Mouse (Mus musculus) hindbrain, embryonic 11.5 days (tissue): Measurements from ENCODE around the gene Slc11a2. TPM values are rescaled to one million over a fixed set of nuclear protein-coding genes. Genes with fewer than 3 reads are reported as not detected.
"Not testable (repeated sequence)": the region's sequence is repeated elsewhere in the genome, so short reads cannot be mapped to it uniquely, and the experiment has no call there.

ENCODE experiments used
- ATAC-seq: fragments of 200-750 bp; cut with Nextera tagmentation; 2 replicates; pipeline ENCODE4 v1.8.0; 2017; ENCODE audit warnings: mild to moderate bottlenecking, moderate TSS enrichment, moderate library complexity; ENCODE audit not compliant: low FRiP score
- DNase-seq: peaks from one replicate; pipeline ENCODE4 v3.0.0-alpha.2; 2015; ENCODE audit warnings: low spot score
- H3K27ac ChIP-seq: fragments of 300-500 bp; sonication (generic); 2 replicates; pipeline ENCODE4 v1.5.1; 2014; ENCODE audit warnings: mild to moderate bottlenecking, low read depth, low read length
- H3K27me3 ChIP-seq: fragments of 300-500 bp; sonication (generic); 2 replicates; pipeline ENCODE4 v1.6.1; 2014; ENCODE audit warnings: mild to moderate bottlenecking, low read length, moderate library complexity, mixed read lengths; ENCODE audit not compliant: control insufficient read depth, insufficient read depth
- H3K36me3 ChIP-seq: fragments of 300-500 bp; sonication (generic); 2 replicates; pipeline ENCODE4 v1.6.1; 2014; ENCODE audit warnings: mild to moderate bottlenecking, low read length, moderate library complexity, mixed read lengths; ENCODE audit not compliant: control insufficient read depth, insufficient read depth
- H3K4me1 ChIP-seq: fragments of 300-500 bp; sonication (generic); replicated peaks from 2 replicates; pipeline ENCODE4 v1.6.1; 2014; ENCODE audit warnings: low read length, mixed read lengths; ENCODE audit not compliant: control insufficient read depth, insufficient read depth
- H3K4me2 ChIP-seq: fragments of 300-500 bp; sonication (generic); replicated peaks from 2 replicates; pipeline ENCODE4 v1.6.1; 2014; ENCODE audit warnings: mild to moderate bottlenecking, low read depth, low read length
- H3K4me3 ChIP-seq: fragments of 300-500 bp; sonication (generic); 2 replicates; pipeline ENCODE4 v1.5.1; 2014; ENCODE audit warnings: low read depth, low read length
- H3K9ac ChIP-seq: fragments of 300-500 bp; sonication (generic); 2 replicates; pipeline ENCODE4 v1.6.1; 2014; ENCODE audit warnings: low read depth, low read length
- H3K9me3 ChIP-seq: fragments of 300-500 bp; sonication (generic); 2 replicates; pipeline ENCODE4 v1.6.1; 2016; ENCODE audit warnings: low read length; ENCODE audit not compliant: control insufficient read depth
- WGBS: fragments of 180-500 bp; shearing (Covaris S2); extraction: QIAGEN DNeasy Blood & Tissue Kit; methylation state at CpG from one replicate; pipeline ENCODE4 v1.1.7; 2014; 5-methylcytosine and 5-hydroxymethylcytosine counted together
- polyA plus RNA-seq: library from polyadenylated mRNA; unstranded; fragments of >200 nt; fragmentation: Nextera tagmentation; extraction: Ambion mirVana; gene quantifications from 2 replicates; pipeline ENCODE4 v1.2.1, GENCODE M21; 2014

Slc11a2 gene
- polyA plus RNA-seq, 1 experiment from 2014 or later: 19.1 TPM

- peaks cover 14% of the 10 kb centered on the region for H3K27me3 ChIP-seq
- H3K36me3 ChIP-seq: no peaks in the 10 kb centered on the region
- no peaks in the 10 kb centered on the region for H3K9me3 ChIP-seq
- H3K4me2 ChIP-seq: peak overlapping the region; percentile 87
- peaks cover 4% of the 10 kb centered on the region; the same call in 1 of the 2 replicates for H3K4me1 ChIP-seq
- ATAC-seq (no peak), DNase-seq (peak; percentile 44)
- H3K4me3 ChIP-seq: peak overlapping the region; percentile 98; the same call in 1 of the 2 replicates
- no peak overlapping the region for H3K27ac ChIP-seq
- WGBS: 2% methylated on average over 14 of the region's 14 CpGs
- no peak overlapping the region for H3K9ac ChIP-seq
Observed at GRCm38 (mm10) chr15:100423916-100424315, 956 bp downstream of the Slc11a2 start.

DNA sequence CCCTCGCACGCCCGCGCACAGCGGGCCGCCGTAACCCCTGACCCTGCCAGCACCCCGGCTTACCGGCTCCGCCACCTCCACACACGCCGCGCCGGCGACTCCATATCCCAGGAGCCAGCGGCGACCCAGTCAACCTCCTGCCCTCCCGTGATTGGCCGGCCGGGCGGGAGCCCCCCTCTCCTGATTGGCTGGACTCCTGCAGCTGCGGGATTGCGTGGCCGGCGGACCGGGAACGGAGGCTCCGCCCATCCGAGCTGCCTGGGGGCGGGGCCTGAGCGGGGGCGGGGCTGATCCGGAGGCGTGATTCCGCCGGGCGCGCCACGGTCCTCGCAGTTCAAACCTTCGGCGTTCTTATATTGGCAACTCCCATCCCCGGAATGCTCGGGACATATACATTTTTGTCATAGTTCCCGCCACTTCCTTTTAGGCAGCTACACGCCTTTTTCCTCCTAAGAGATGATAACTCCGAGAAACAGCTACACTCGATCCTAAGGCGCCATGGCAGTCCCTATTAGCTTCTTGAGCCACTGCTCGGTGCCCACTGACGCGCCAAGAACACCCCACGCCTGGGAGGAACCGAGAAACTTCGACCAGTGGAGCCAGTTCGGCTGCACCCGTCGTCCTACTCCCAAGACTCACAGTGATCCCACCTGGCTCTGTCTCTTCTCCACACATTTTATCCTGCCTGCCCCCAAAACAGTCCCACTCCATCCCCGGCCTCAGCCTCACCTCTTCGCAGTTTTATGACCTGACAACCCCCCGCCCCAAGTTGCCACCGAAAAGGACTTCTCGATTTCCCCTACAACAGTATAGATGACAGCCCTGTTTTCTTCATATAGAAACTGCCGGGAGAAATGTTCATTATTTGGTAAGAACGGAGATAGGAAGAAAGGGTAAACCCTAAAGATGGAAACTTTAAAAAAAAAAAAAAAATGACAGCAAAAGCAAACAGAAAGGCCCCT, 1.7 kb downstream of the Slc11a2 start:
- Histone ChIP-seq H3K27me3 (peaks cover 14% of the 10 kb centered on the region), H3K4me1 (peaks cover 4% of the 10 kb centered on the region; the same call in 1 of the 2 replicates), H3K4me3 (peak overlapping the region; percentile 98), H3K9ac (peak overlapping the region; percentile 92), H3K27ac (no peak overlapping the region), H3K9me3 (no peaks in the 10 kb centered on the region), H3K4me2 (peak overlapping the region; percentile 87), H3K36me3 (no peaks in the 10 kb centered on the region)
- 2% methylated on average over 53 of the region's 65 CpGs for WGBS
- peak; percentile 94 for DNase-seq
- peak; percentile 99 for ATAC-seq

- Histone ChIP-seq H3K4me1 (peaks cover 4% of the 10 kb centered on the region), H3K9ac (peak overlapping the region; percentile 92), H3K36me3 (no peaks in the 10 kb centered on the region), H3K27ac (no peak overlapping the region), H3K9me3 (no peaks in the 10 kb centered on the region), H3K4me2 (peak overlapping the region; percentile 66), H3K4me3 (peak overlapping the region; percentile 98), H3K27me3 (peaks cover 14% of the 10 kb centered on the region)
- 0% methylated on average over 30 of the region's 44 CpGs for WGBS
- DNase-seq (peak; percentile 62), ATAC-seq (peak; percentile 77)
Observed at GRCm38 (mm10) chr15:100422476-100422875, 2.4 kb downstream of the Slc11a2 start.

DNA sequence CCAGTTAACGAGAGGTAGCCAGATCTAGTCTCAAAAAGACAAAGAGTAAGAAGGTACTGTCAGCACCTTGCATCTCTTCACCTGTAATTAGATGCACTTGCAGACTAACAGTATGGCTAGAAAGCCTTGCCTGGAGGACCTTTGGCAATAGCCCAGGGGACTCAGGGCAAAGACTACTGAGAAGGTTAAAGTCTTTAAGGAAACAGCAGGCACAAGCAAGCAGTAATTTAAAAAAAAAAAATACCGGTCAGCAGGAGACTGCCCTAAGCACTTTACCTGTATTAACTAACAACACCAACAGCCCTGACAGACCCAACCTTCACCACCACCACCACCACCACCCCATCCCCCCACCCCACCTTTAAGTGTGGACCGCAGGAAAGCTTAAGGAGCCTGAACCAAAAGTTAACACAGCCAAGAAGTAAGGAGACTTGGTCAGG, 3.1 kb downstream of the Slc11a2 start, which contains the start of gene Gm5475:
TSS of gene Gm5475 (plus strand) at position 390 of the 440 bp plus-strand sequence.
- H3K27ac ChIP-seq, ATAC-seq, H3K36me3 ChIP-seq, H3K9me3 ChIP-seq, H3K4me1 ChIP-seq, DNase-seq: not testable (repeated sequence)
- WGBS: 45% methylated on average over 3 of the region's 3 CpGs
- H3K9ac ChIP-seq: peak within 1 kb of the TSS; percentile 92
- H3K27me3 ChIP-seq: peaks cover 14% of the 10 kb centered on the region
- peak within 1 kb of the TSS; percentile 87 for H3K4me2 ChIP-seq
- H3K4me3 ChIP-seq: peak within 1 kb of the TSS; percentile 98

DNA sequence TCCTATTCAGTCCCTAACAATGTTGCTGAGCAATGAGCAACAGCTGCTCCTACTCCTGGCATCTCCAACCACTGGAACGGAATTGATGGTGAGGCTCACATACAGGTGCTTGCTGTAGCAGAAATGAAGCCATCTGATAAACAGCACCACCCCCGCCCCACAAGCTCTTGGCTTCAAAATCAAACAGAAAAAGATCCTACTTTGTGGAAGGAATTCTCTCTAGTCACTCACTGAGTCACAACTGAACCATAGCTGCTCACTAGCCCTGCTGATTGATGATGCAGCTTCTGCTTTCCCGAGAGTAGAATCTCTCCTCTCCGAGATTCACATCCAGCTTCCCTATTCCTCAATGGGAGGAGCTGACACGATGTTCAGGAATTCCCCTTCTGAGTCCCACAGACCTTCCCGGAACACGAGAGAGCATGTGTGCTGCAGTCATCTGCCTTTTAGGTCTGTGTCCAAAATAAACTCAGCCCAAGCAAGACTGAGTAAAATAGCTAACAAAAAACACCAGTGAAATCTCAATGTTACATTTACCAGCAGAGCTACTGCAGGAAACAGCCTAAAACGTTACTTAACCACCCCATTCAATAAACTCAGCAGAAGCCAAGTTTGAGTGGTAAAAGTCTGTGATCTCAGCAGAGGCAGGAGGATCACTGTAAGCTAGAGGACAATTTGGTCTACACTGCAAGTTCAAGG, 3.7 kb downstream of the Slc11a2 start:
- Histone ChIP-seq H3K4me3 (peak overlapping the region; percentile 98; the same call in 1 of the 2 replicates), H3K4me1 (peaks cover 4% of the 10 kb centered on the region), H3K4me2 (peak overlapping the region; percentile 66), H3K36me3 (no peaks in the 10 kb centered on the region), H3K27me3 (peaks cover 14% of the 10 kb centered on the region), H3K9me3 (no peaks in the 10 kb centered on the region), H3K27ac (no peak overlapping the region), H3K9ac (no peak overlapping the region; the same call in 1 of the 2 replicates)
- no peak for DNase-seq
- no peak for ATAC-seq
- WGBS: 44% methylated on average over 8 of the region's 8 CpGs

- Histone ChIP-seq H3K9me3 (no peaks in the 10 kb centered on the region), H3K9ac (no peak overlapping the region), H3K36me3 (no peaks in the 10 kb centered on the region), H3K27ac (no peak overlapping the region), H3K27me3 (peaks cover 11% of the 10 kb centered on the region), H3K4me1 (peaks cover 4% of the 10 kb centered on the region), H3K4me2 (no peak overlapping the region), H3K4me3 (no peak overlapping the region)
- no peak for DNase-seq
- no peak for ATAC-seq
- WGBS: 72% methylated on average over 9 of the region's 9 CpGs
Observed at GRCm38 (mm10) chr15:100419901-100420745, 4.7 kb downstream of the Slc11a2 start.

- WGBS: 83% methylated on average over 8 of the region's 8 CpGs
- peaks cover 3% of the 10 kb centered on the region for H3K4me1 ChIP-seq
- no peaks in the 10 kb centered on the region for H3K36me3 ChIP-seq
- no peak overlapping the region for H3K9ac ChIP-seq
- DNase-seq (no peak), ATAC-seq (no peak)
- peaks cover 4% of the 10 kb centered on the region for H3K27me3 ChIP-seq
- H3K9me3 ChIP-seq: no peaks in the 10 kb centered on the region
- H3K4me2 ChIP-seq: no peak overlapping the region
- H3K4me3 ChIP-seq: no peak overlapping the region
- H3K27ac ChIP-seq: no peak overlapping the region
Observed at GRCm38 (mm10) chr15:100419311-100419710, 5.6 kb downstream of the Slc11a2 start.

GRCm38 (mm10) chr15:100417854-100418450, 6.9 kb downstream of the Slc11a2 start:
- WGBS: 94% methylated on average over 9 of the region's 9 CpGs

More at GRCm38 (mm10) chr15:100417854-100418450, 6.9 kb downstream of the Slc11a2 start:
- H3K4me2 ChIP-seq: no peak overlapping the region
- ATAC-seq (no peak), DNase-seq (no peak)
- no peaks in the 10 kb centered on the region for H3K36me3 ChIP-seq
- no peaks in the 10 kb centered on the region for H3K9me3 ChIP-seq
- H3K4me1 ChIP-seq: peaks cover 2% of the 10 kb centered on the region; the same call in 1 of the 2 replicates
- no peak overlapping the region for H3K4me3 ChIP-seq
- H3K27ac ChIP-seq: no peak overlapping the region
- H3K9ac ChIP-seq: no peak overlapping the region
- no peaks in the 10 kb centered on the region for H3K27me3 ChIP-seq
